Mouse (Mus musculus): ENCODE results near the gene Fbxl22. TPM values are rescaled to one million over a fixed set of nuclear protein-coding genes. Genes with fewer than 3 reads are reported as not detected.

Gene Fbxl22
- polyA plus RNA-seq, 1 experiment from 2014 or later: 1.8 TPM

- H3K27ac ChIP-seq (ENCODE audit: low read length): no peak overlapping the region
- no peaks in the 10 kb centered on the region for H3K9me3 ChIP-seq (ENCODE audit: control insufficient read depth, low read length)
- no peak overlapping the region for H3K4me2 ChIP-seq (ENCODE audit: low read length)
- H3K27me3 ChIP-seq (replicated peaks; ENCODE audit: control insufficient read depth, insufficient read depth, low read length): no peaks in the 10 kb centered on the region
- WGBS: 97% methylated on average over 5 of the region's 5 CpGs
- H3K4me1 ChIP-seq (replicated peaks; ENCODE audit: control insufficient read depth, insufficient read depth, low read length): no peaks in the 10 kb centered on the region
- ATAC-seq: no peak
- H3K9ac ChIP-seq (replicated peaks; ENCODE audit: low read depth, low read length): no peak overlapping the region
- H3K4me3 ChIP-seq (replicated peaks; ENCODE audit: low read length): no peak overlapping the region
- H3K36me3 ChIP-seq (ENCODE audit: control insufficient read depth, insufficient read depth): peaks cover 32% of the 10 kb centered on the region
Measured at GRCm38 (mm10) chr9:66518251-66518650, 3.9 kb upstream of the Fbxl22 start.

- no peak overlapping the region for H3K9ac ChIP-seq (replicated peaks; ENCODE audit: low read depth, low read length)
- 92% methylated on average over 10 of the region's 10 CpGs for WGBS
- no peak overlapping the region for H3K4me3 ChIP-seq (replicated peaks; ENCODE audit: low read length)
- no peak overlapping the region for H3K27ac ChIP-seq (ENCODE audit: low read length)
- no peak for ATAC-seq
- H3K36me3 ChIP-seq (ENCODE audit: control insufficient read depth, insufficient read depth): peaks cover 32% of the 10 kb centered on the region
- H3K4me2 ChIP-seq (ENCODE audit: low read length): no peak overlapping the region
- no peaks in the 10 kb centered on the region for H3K27me3 ChIP-seq (replicated peaks; ENCODE audit: control insufficient read depth, insufficient read depth, low read length)
- H3K9me3 ChIP-seq (ENCODE audit: control insufficient read depth, low read length): no peaks in the 10 kb centered on the region
- no peaks in the 10 kb centered on the region; the same call in 1 of the 2 replicates for H3K4me1 ChIP-seq (replicated peaks; ENCODE audit: control insufficient read depth, insufficient read depth, low read length)
Measured at GRCm38 (mm10) chr9:66517746-66518145, 3.4 kb upstream of the Fbxl22 start.

- H3K27me3 ChIP-seq (replicated peaks; ENCODE audit: control insufficient read depth, insufficient read depth, low read length): no peaks in the 10 kb centered on the region
- no peaks in the 10 kb centered on the region for H3K9me3 ChIP-seq (ENCODE audit: control insufficient read depth, low read length)
- H3K4me1 ChIP-seq (replicated peaks; ENCODE audit: control insufficient read depth, insufficient read depth, low read length): peaks cover 2% of the 10 kb centered on the region; the same call in 1 of the 2 replicates
- H3K27ac ChIP-seq (ENCODE audit: low read length): no peak overlapping the region
- no peak overlapping the region for H3K4me3 ChIP-seq (replicated peaks; ENCODE audit: low read length)
- 91% methylated on average over 6 of the region's 6 CpGs for WGBS
- no peak overlapping the region for H3K4me2 ChIP-seq (ENCODE audit: low read length)
- peaks cover 30% of the 10 kb centered on the region for H3K36me3 ChIP-seq (ENCODE audit: control insufficient read depth, insufficient read depth)
- ATAC-seq: no peak
- no peak overlapping the region for H3K9ac ChIP-seq (replicated peaks; ENCODE audit: low read depth, low read length)
Measured at GRCm38 (mm10) chr9:66516296-66516940, 2.0 kb upstream of the Fbxl22 start.

GRCm38 (mm10) chr9:66515680-66516210 is 1.4 kb upstream of the Fbxl22 start:
- Histone ChIP-seq H3K9ac (replicated peaks; ENCODE audit: low read depth, low read length) (no peak overlapping the region), H3K4me3 (replicated peaks; ENCODE audit: low read length) (no peak overlapping the region), H3K27ac (ENCODE audit: low read length) (no peak overlapping the region), H3K36me3 (ENCODE audit: control insufficient read depth, insufficient read depth) (peaks cover 30% of the 10 kb centered on the region), H3K27me3 (replicated peaks; ENCODE audit: control insufficient read depth, insufficient read depth, low read length) (no peaks in the 10 kb centered on the region), H3K4me1 (replicated peaks; ENCODE audit: control insufficient read depth, insufficient read depth, low read length) (peaks cover 6% of the 10 kb centered on the region), H3K9me3 (ENCODE audit: control insufficient read depth, low read length) (no peaks in the 10 kb centered on the region), H3K4me2 (ENCODE audit: low read length) (no peak overlapping the region)
- ATAC-seq: no peak
- WGBS: 87% methylated on average over 10 of the region's 10 CpGs

GRCm38 (mm10) chr9:66515115-66515514 is 722 bp upstream of the Fbxl22 start:
- Histone ChIP-seq H3K27me3 (replicated peaks; ENCODE audit: control insufficient read depth, insufficient read depth, low read length) (no peaks in the 10 kb centered on the region), H3K4me2 (ENCODE audit: low read length) (no peak overlapping the region), H3K9me3 (ENCODE audit: control insufficient read depth, low read length) (no peaks in the 10 kb centered on the region), H3K9ac (replicated peaks; ENCODE audit: low read depth, low read length) (no peak overlapping the region), H3K27ac (ENCODE audit: low read length) (no peak overlapping the region), H3K4me3 (replicated peaks; ENCODE audit: low read length) (no peak overlapping the region), H3K36me3 (ENCODE audit: control insufficient read depth, insufficient read depth) (peaks cover 26% of the 10 kb centered on the region), H3K4me1 (replicated peaks; ENCODE audit: control insufficient read depth, insufficient read depth, low read length) (peaks cover 12% of the 10 kb centered on the region)
- no peak for ATAC-seq
- 78% methylated on average over 2 of the region's 2 CpGs for WGBS

- no peak overlapping the region for H3K4me3 ChIP-seq (replicated peaks; ENCODE audit: low read length)
- H3K36me3 ChIP-seq (ENCODE audit: control insufficient read depth, insufficient read depth): peaks cover 27% of the 10 kb centered on the region
- H3K27me3 ChIP-seq (replicated peaks; ENCODE audit: control insufficient read depth, insufficient read depth, low read length): no peaks in the 10 kb centered on the region
- H3K9me3 ChIP-seq (ENCODE audit: control insufficient read depth, low read length): no peaks in the 10 kb centered on the region
- no peak overlapping the region for H3K9ac ChIP-seq (replicated peaks; ENCODE audit: low read depth, low read length)
- ATAC-seq: no peak
- WGBS: 82% methylated on average over 4 of the region's 4 CpGs
- H3K4me2 ChIP-seq (ENCODE audit: low read length): no peak overlapping the region
- H3K27ac ChIP-seq (ENCODE audit: low read length): 0 out of 2 replicates have a peak overlapping the region, but pooled peaks have one; percentile 19
- H3K4me1 ChIP-seq (replicated peaks; ENCODE audit: control insufficient read depth, insufficient read depth, low read length): peaks cover 15% of the 10 kb centered on the region
Measured at GRCm38 (mm10) chr9:66513661-66514255, 635 bp downstream of the Fbxl22 start.

- Histone ChIP-seq H3K9me3 (ENCODE audit: control insufficient read depth, low read length) (no peaks in the 10 kb centered on the region), H3K27ac (ENCODE audit: low read length) (0 out of 2 replicates have a peak overlapping the region, but pooled peaks have one; percentile 19), H3K4me2 (ENCODE audit: low read length) (no peak overlapping the region), H3K4me3 (replicated peaks; ENCODE audit: low read length) (no peak overlapping the region), H3K9ac (replicated peaks; ENCODE audit: low read depth, low read length) (no peak overlapping the region), H3K4me1 (replicated peaks; ENCODE audit: control insufficient read depth, insufficient read depth, low read length) (peaks cover 15% of the 10 kb centered on the region), H3K27me3 (replicated peaks; ENCODE audit: control insufficient read depth, insufficient read depth, low read length) (no peaks in the 10 kb centered on the region), H3K36me3 (ENCODE audit: control insufficient read depth, insufficient read depth) (peaks cover 31% of the 10 kb centered on the region)
- no peak for ATAC-seq
Measured at GRCm38 (mm10) chr9:66513150-66513549, 1.2 kb downstream of the Fbxl22 start.

- peaks cover 31% of the 10 kb centered on the region for H3K36me3 ChIP-seq (ENCODE audit: control insufficient read depth, insufficient read depth)
- peak overlapping the region; percentile 87 for H3K9ac ChIP-seq (replicated peaks; ENCODE audit: low read depth, low read length)
- no peaks in the 10 kb centered on the region for H3K9me3 ChIP-seq (ENCODE audit: control insufficient read depth, low read length)
- H3K27ac ChIP-seq (ENCODE audit: low read length): peak overlapping the region; percentile 98
- WGBS: 0% methylated on average over 8 of the region's 8 CpGs
- H3K4me1 ChIP-seq (replicated peaks; ENCODE audit: control insufficient read depth, insufficient read depth, low read length): peaks cover 15% of the 10 kb centered on the region
- peak; percentile 76 for ATAC-seq
- no peaks in the 10 kb centered on the region for H3K27me3 ChIP-seq (replicated peaks; ENCODE audit: control insufficient read depth, insufficient read depth, low read length)
- peak overlapping the region; percentile 71 for H3K4me3 ChIP-seq (replicated peaks; ENCODE audit: low read length)
- H3K4me2 ChIP-seq (ENCODE audit: low read length): peak overlapping the region; percentile 95
Measured at GRCm38 (mm10) chr9:66512351-66512671, 2.1 kb downstream of the Fbxl22 start.

- ATAC-seq: peak; percentile 93
- under 1% methylated on average over 78 of the region's 78 CpGs for WGBS
- Histone ChIP-seq H3K4me2 (ENCODE audit: low read length) (peak overlapping the region; percentile 95), H3K4me3 (replicated peaks; ENCODE audit: low read length) (peak overlapping the region; percentile 71), H3K27me3 (replicated peaks; ENCODE audit: control insufficient read depth, insufficient read depth, low read length) (no peaks in the 10 kb centered on the region), H3K9ac (replicated peaks; ENCODE audit: low read depth, low read length) (peak overlapping the region; percentile 87), H3K9me3 (ENCODE audit: control insufficient read depth, low read length) (no peaks in the 10 kb centered on the region), H3K27ac (ENCODE audit: low read length) (peak overlapping the region; percentile 98), H3K36me3 (ENCODE audit: control insufficient read depth, insufficient read depth) (peaks cover 25% of the 10 kb centered on the region), H3K4me1 (replicated peaks; ENCODE audit: control insufficient read depth, insufficient read depth, low read length) (peaks cover 15% of the 10 kb centered on the region)
Measured at GRCm38 (mm10) chr9:66511580-66512350, 2.6 kb downstream of the Fbxl22 start.

Data from forebrain, embryonic 16.5 days (tissue).